Mouse (Mus musculus): ENCODE measurements at regions not wholly inside any gene's neighbourhood (a gene's known extent, or its start where the extent isn't known, plus 50 kb on each side); places are given as distances from the start of the nearest gene placed in this dataset.

- peak; percentile 11 for DNase-seq (ENCODE audit: low read depth, low spot score)
These were observed 91.5 kb downstream of the Fam84b start for GRCm38 (mm10) chr15:60762071-60762470.

- DNase-seq (ENCODE audit: low read depth, low spot score) = peak; percentile 57
These were observed 93.6 kb downstream of the Fam84b start for GRCm38 (mm10) chr15:60760015-60760437.

- no peak for DNase-seq (ENCODE audit: low read depth, low spot score)
These were observed 99.3 kb downstream of the Fam84b start for GRCm38 (mm10) chr15:60754246-60754645.

GRCm38 (mm10) chr15:60739598-60739997 is 114.0 kb downstream of the Fam84b start:
- DNase-seq (ENCODE audit: low read depth, low spot score) = no peak

- no peak for DNase-seq (ENCODE audit: low read depth, low spot score)
These were observed 115.3 kb downstream of the Fam84b start for GRCm38 (mm10) chr15:60738258-60738657.

- DNase-seq (ENCODE audit: low read depth, low spot score) = no peak
These were observed 121.2 kb downstream of the Fam84b start for GRCm38 (mm10) chr15:60732416-60732815.

- no peak for DNase-seq (ENCODE audit: low read depth, low spot score)
These were observed 124.8 kb downstream of the Fam84b start for GRCm38 (mm10) chr15:60728754-60729153.

- no peak for DNase-seq (ENCODE audit: low read depth, low spot score)
These were observed 125.2 kb downstream of the Fam84b start for GRCm38 (mm10) chr15:60728337-60728736.

GRCm38 (mm10) chr15:60719332-60719731 is 134.2 kb downstream of the Fam84b start:
- DNase-seq (ENCODE audit: low read depth, low spot score) = no peak

GRCm38 (mm10) chr15:60708678-60709077 is 144.9 kb downstream of the Fam84b start:
- DNase-seq (ENCODE audit: low read depth, low spot score) = peak; percentile 8

- DNase-seq (ENCODE audit: low read depth, low spot score) = no peak
These were observed 147.6 kb downstream of the Fam84b start for GRCm38 (mm10) chr15:60706009-60706408.

GRCm38 (mm10) chr15:60701273-60701672 is 152.3 kb downstream of the Fam84b start:
- no peak for DNase-seq (ENCODE audit: low read depth, low spot score)

GRCm38 (mm10) chr15:60694746-60695145 is 158.8 kb downstream of the Fam84b start:
- DNase-seq (ENCODE audit: low read depth, low spot score) = no peak

GRCm38 (mm10) chr15:60693751-60694500 is 159.7 kb downstream of the Fam84b start:
- peak; percentile 55 for DNase-seq (ENCODE audit: low read depth, low spot score)

GRCm38 (mm10) chr15:60692718-60693597 is 160.6 kb downstream of the Fam84b start:
- no peak for DNase-seq (ENCODE audit: low read depth, low spot score)

GRCm38 (mm10) chr15:60692149-60692548 is 161.4 kb downstream of the Fam84b start:
- no peak for DNase-seq (ENCODE audit: low read depth, low spot score)

GRCm38 (mm10) chr15:60677397-60677796 is 176.2 kb downstream of the Fam84b start:
- no peak for DNase-seq (ENCODE audit: low read depth, low spot score)

GRCm38 (mm10) chr15:60657572-60657971 is 196.0 kb downstream of the Fam84b start:
- no peak for DNase-seq (ENCODE audit: low read depth, low spot score)

GRCm38 (mm10) chr15:60655113-60655512 is 198.5 kb downstream of the Fam84b start:
- no peak for DNase-seq (ENCODE audit: low read depth, low spot score)

GRCm38 (mm10) chr15:60649252-60649651 is 204.3 kb downstream of the Fam84b start:
- no peak for DNase-seq (ENCODE audit: low read depth, low spot score)

GRCm38 (mm10) chr15:60641770-60642169 is 211.8 kb downstream of the Fam84b start:
- DNase-seq (ENCODE audit: low read depth, low spot score) = no peak

- no peak for DNase-seq (ENCODE audit: low read depth, low spot score)
These were observed 220.1 kb downstream of the Fam84b start for GRCm38 (mm10) chr15:60633457-60633850.

Data from ES-CJ7 (cell line).